Mouse (Mus musculus): ENCODE data around the gene Tmem183a.

DNA sequence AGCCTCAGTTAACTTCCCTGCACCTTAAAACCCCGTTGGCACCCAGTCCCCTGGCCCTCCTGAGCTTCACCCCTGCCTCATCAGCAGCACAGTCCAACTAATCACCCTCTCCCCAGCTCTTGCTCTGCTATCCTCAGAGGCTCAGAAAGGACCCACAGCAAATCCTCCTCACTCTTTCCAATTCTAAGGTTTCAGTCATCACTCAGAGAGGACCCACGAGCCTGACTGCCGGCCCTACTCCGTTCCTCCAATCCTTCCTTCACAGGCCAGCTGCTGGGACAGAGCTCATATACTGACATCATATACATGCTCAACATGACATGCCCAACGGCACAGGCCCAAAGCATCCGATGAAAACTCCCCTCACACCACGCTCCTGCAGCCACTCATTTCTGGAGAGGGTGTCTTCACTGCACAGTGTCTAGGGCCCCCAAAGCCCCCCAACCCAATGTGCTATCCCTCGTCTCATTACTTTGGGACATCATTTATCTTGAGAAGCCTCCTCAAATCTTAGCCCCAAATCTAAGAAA, 18.9 kb downstream of the Tmem183a start:
- TF ChIP-seq CTCF (IDR thresholded peaks at IDR 0.05; ENCODE audit: insufficient read depth, low read depth, low read length), result no peak
- TF ChIP-seq POLR2A (IDR thresholded peaks at IDR 0.05; ENCODE audit: insufficient read depth, low read depth, low read length), result no peak
